Mouse (Mus musculus) heart, embryonic 13.5 days (tissue): Measurements from ENCODE around the gene Cnot2. TPM values are rescaled to one million over a fixed set of nuclear protein-coding genes. Genes with fewer than 3 reads are reported as not detected.

Experiments used
- ATAC-seq: fragments of 200-750 bp; cut with Nextera tagmentation; 2 replicates; pipeline ENCODE4 v1.8.0; 2017; ENCODE audit warnings: moderate TSS enrichment; ENCODE audit not compliant: insufficient number of reproducible peaks, low FRiP score, low TSS enrichment; ENCODE audit errors: extremely low read depth
- H3K27ac ChIP-seq: fragments of 300-500 bp; sonication (generic); replicated peaks from 2 replicates; pipeline ENCODE4 v1.5.1; 2015; ENCODE audit warnings: moderate library complexity, mild to moderate bottlenecking, inconsistent platforms
- H3K27me3 ChIP-seq: fragments of 300-500 bp; sonication (generic); replicated peaks from 2 replicates; pipeline ENCODE4 v1.6.1; 2015; ENCODE audit warnings: mild to moderate bottlenecking, inconsistent platforms
- H3K36me3 ChIP-seq: fragments of 300-500 bp; sonication (generic); 2 replicates; pipeline ENCODE4 v1.6.1; 2015; ENCODE audit warnings: mild to moderate bottlenecking, inconsistent platforms
- H3K4me1 ChIP-seq: fragments of 300-500 bp; sonication (generic); 2 replicates; pipeline ENCODE4 v1.6.1; 2015; ENCODE audit warnings: inconsistent platforms
- H3K4me2 ChIP-seq: fragments of 300-500 bp; sonication (generic); 2 replicates; pipeline ENCODE4 v1.6.1; 2015; ENCODE audit warnings: inconsistent platforms, mild to moderate bottlenecking, moderate library complexity
- H3K4me3 ChIP-seq: fragments of 300-500 bp; sonication (generic); 2 replicates; pipeline ENCODE4 v1.5.1; 2015; ENCODE audit warnings: moderate library complexity, mild to moderate bottlenecking, inconsistent platforms
- H3K9ac ChIP-seq: fragments of 300-500 bp; sonication (generic); 2 replicates; pipeline ENCODE4 v1.6.1; 2015; ENCODE audit warnings: inconsistent platforms, mild to moderate bottlenecking, moderate library complexity
- H3K9me3 ChIP-seq: fragments of 300-500 bp; sonication (generic); 2 replicates; pipeline ENCODE4 v1.6.1; 2016; ENCODE audit warnings: inconsistent platforms
- WGBS: fragments of 180-500 bp; shearing (Covaris S2); methylation state at CpG from one replicate; pipeline ENCODE4 v1.1.7; 2015; ENCODE audit warnings: mixed read lengths; 5-methylcytosine and 5-hydroxymethylcytosine counted together
- polyA plus RNA-seq: library from polyadenylated mRNA; unstranded; fragments of >200 nt; fragmentation: Nextera tagmentation; extraction: Ambion mirVana; gene quantifications from 2 replicates; pipeline ENCODE4 v1.2.1, GENCODE M21; 2015

Gene Cnot2
- polyA plus RNA-seq, 1 experiment from 2014 or later: 63.8 TPM

GRCm38 (mm10) chr10:116515590-116515989, 65.7 kb downstream of the Cnot2 start:
- H3K27me3 ChIP-seq: no peaks in the 10 kb centered on the region
- no peak overlapping the region for H3K4me2 ChIP-seq
- H3K4me1 ChIP-seq: no peaks in the 10 kb centered on the region
- no peak overlapping the region for H3K9ac ChIP-seq
- no peak overlapping the region for H3K4me3 ChIP-seq
- H3K9me3 ChIP-seq: no peaks in the 10 kb centered on the region
- H3K27ac ChIP-seq: no peak overlapping the region
- ATAC-seq: no peak
- 86% methylated on average over 6 of the region's 6 CpGs for WGBS
- H3K36me3 ChIP-seq: 0 out of 2 replicates have a peak, but pooled peaks cover 6% of the 10 kb centered on the region

GRCm38 (mm10) chr10:116515158-116515557, 66.2 kb downstream of the Cnot2 start:
- H3K4me2 ChIP-seq: no peak overlapping the region
- 93% methylated on average over 4 of the region's 4 CpGs for WGBS
- H3K9me3 ChIP-seq: no peaks in the 10 kb centered on the region
- H3K4me3 ChIP-seq: no peak overlapping the region
- H3K36me3 ChIP-seq: 0 out of 2 replicates have a peak, but pooled peaks cover 6% of the 10 kb centered on the region
- H3K4me1 ChIP-seq: no peaks in the 10 kb centered on the region
- no peaks in the 10 kb centered on the region for H3K27me3 ChIP-seq
- H3K9ac ChIP-seq: no peak overlapping the region
- no peak for ATAC-seq
- no peak overlapping the region for H3K27ac ChIP-seq

- Histone ChIP-seq H3K27ac (no peak overlapping the region), H3K9ac (no peak overlapping the region), H3K4me1 (no peaks in the 10 kb centered on the region), H3K4me2 (no peak overlapping the region), H3K9me3 (no peaks in the 10 kb centered on the region), H3K4me3 (no peak overlapping the region), H3K36me3 (no peaks in the 10 kb centered on the region), H3K27me3 (no peaks in the 10 kb centered on the region)
- ATAC-seq: no peak
- 74% methylated on average over 7 of the region's 7 CpGs for WGBS
Observed at GRCm38 (mm10) chr10:116513254-116513635, 68.1 kb downstream of the Cnot2 start.

GRCm38 (mm10) chr10:116512521-116513253, 68.6 kb downstream of the Cnot2 start:
- Histone ChIP-seq H3K4me2 (no peak overlapping the region), H3K9ac (no peak overlapping the region), H3K4me3 (no peak overlapping the region), H3K4me1 (no peaks in the 10 kb centered on the region), H3K9me3 (no peaks in the 10 kb centered on the region), H3K27me3 (no peaks in the 10 kb centered on the region), H3K27ac (no peak overlapping the region), H3K36me3 (no peaks in the 10 kb centered on the region)
- no peak for ATAC-seq
- WGBS: 88% methylated on average over 11 of the region's 11 CpGs

- Histone ChIP-seq H3K9ac (no peak overlapping the region), H3K4me2 (no peak overlapping the region), H3K4me1 (no peaks in the 10 kb centered on the region), H3K4me3 (no peak overlapping the region), H3K36me3 (peaks cover 14% of the 10 kb centered on the region), H3K9me3 (no peaks in the 10 kb centered on the region), H3K27ac (no peak overlapping the region), H3K27me3 (no peaks in the 10 kb centered on the region)
- no peak for ATAC-seq
- WGBS: 85% methylated on average over 7 of the region's 7 CpGs
Observed at GRCm38 (mm10) chr10:116505303-116506014, 75.9 kb downstream of the Cnot2 start.

GRCm38 (mm10) chr10:116492768-116493167, 88.5 kb downstream of the Cnot2 start:
- Histone ChIP-seq H3K9me3 (no peaks in the 10 kb centered on the region), H3K4me1 (no peaks in the 10 kb centered on the region), H3K4me3 (no peak overlapping the region), H3K4me2 (no peak overlapping the region), H3K36me3 (peaks cover 72% of the 10 kb centered on the region), H3K27ac (no peak overlapping the region), H3K27me3 (no peaks in the 10 kb centered on the region), H3K9ac (no peak overlapping the region)
- WGBS: 91% methylated on average over 3 of the region's 3 CpGs
- no peak for ATAC-seq

GRCm38 (mm10) chr10:116486895-116487747, 94.2 kb downstream of the Cnot2 start:
- H3K27me3 ChIP-seq: no peaks in the 10 kb centered on the region
- WGBS: 87% methylated on average over 10 of the region's 10 CpGs
- peaks cover 71% of the 10 kb centered on the region for H3K36me3 ChIP-seq
- H3K4me2 ChIP-seq: no peak overlapping the region
- no peak overlapping the region for H3K27ac ChIP-seq
- H3K9ac ChIP-seq: no peak overlapping the region
- H3K9me3 ChIP-seq: no peaks in the 10 kb centered on the region
- no peak overlapping the region for H3K4me3 ChIP-seq
- no peaks in the 10 kb centered on the region for H3K4me1 ChIP-seq
- ATAC-seq: no peak

GRCm38 (mm10) chr10:116481917-116482316, 99.4 kb downstream of the Cnot2 start:
- Histone ChIP-seq H3K4me3 (no peak overlapping the region), H3K4me2 (no peak overlapping the region), H3K27me3 (no peaks in the 10 kb centered on the region), H3K4me1 (no peaks in the 10 kb centered on the region), H3K27ac (no peak overlapping the region), H3K9me3 (peaks cover 3% of the 10 kb centered on the region; the same call in 1 of the 2 replicates), H3K36me3 (peaks cover 54% of the 10 kb centered on the region), H3K9ac (no peak overlapping the region)
- WGBS: 88% methylated on average over 12 of the region's 12 CpGs
- ATAC-seq: no peak

- no peak for ATAC-seq
Observed at GRCm38 (mm10) chr10:116480988-116481387, 100.3 kb downstream of the Cnot2 start.

GRCm38 (mm10) chr10:116476559-116476958, 104.8 kb downstream of the Cnot2 start:
- Histone ChIP-seq H3K27ac (no peak overlapping the region), H3K4me2 (no peak overlapping the region), H3K4me3 (no peak overlapping the region), H3K9me3 (peaks cover 8% of the 10 kb centered on the region), H3K36me3 (peaks cover 6% of the 10 kb centered on the region; the same call in 1 of the 2 replicates), H3K9ac (no peak overlapping the region), H3K27me3 (peaks cover 23% of the 10 kb centered on the region; the same call in 1 of the 2 replicates), H3K4me1 (peaks cover 26% of the 10 kb centered on the region)
- ATAC-seq: no peak
- 92% methylated on average over 3 of the region's 3 CpGs for WGBS

More at GRCm38 (mm10) chr10:116480988-116481387, 100.3 kb downstream of the Cnot2 start:
- no peak overlapping the region for H3K27ac ChIP-seq
- no peak overlapping the region for H3K4me3 ChIP-seq
- H3K4me2 ChIP-seq: no peak overlapping the region
- no peak overlapping the region for H3K9ac ChIP-seq
- H3K9me3 ChIP-seq: peaks cover 8% of the 10 kb centered on the region
- 87% methylated on average over 5 of the region's 5 CpGs for WGBS
- no peaks in the 10 kb centered on the region for H3K27me3 ChIP-seq
- no peaks in the 10 kb centered on the region for H3K4me1 ChIP-seq
- peaks cover 47% of the 10 kb centered on the region for H3K36me3 ChIP-seq

GRCm38 (mm10) chr10:116475725-116476124, 105.6 kb downstream of the Cnot2 start:
- WGBS: 60% methylated on average over 6 of the region's 6 CpGs
- no peak for ATAC-seq
- no peak overlapping the region for H3K27ac ChIP-seq
- no peak overlapping the region for H3K4me3 ChIP-seq
- no peak overlapping the region for H3K4me2 ChIP-seq
- H3K4me1 ChIP-seq: peaks cover 26% of the 10 kb centered on the region
- no peak overlapping the region for H3K9ac ChIP-seq
- peaks cover 23% of the 10 kb centered on the region; the same call in 1 of the 2 replicates for H3K27me3 ChIP-seq
- H3K36me3 ChIP-seq: 0 out of 2 replicates have a peak, but pooled peaks cover 2% of the 10 kb centered on the region
- H3K9me3 ChIP-seq: peaks cover 8% of the 10 kb centered on the region
